8 mouse cellular contexts compared by ENCODE assay signal in the genomic region with DNA sequence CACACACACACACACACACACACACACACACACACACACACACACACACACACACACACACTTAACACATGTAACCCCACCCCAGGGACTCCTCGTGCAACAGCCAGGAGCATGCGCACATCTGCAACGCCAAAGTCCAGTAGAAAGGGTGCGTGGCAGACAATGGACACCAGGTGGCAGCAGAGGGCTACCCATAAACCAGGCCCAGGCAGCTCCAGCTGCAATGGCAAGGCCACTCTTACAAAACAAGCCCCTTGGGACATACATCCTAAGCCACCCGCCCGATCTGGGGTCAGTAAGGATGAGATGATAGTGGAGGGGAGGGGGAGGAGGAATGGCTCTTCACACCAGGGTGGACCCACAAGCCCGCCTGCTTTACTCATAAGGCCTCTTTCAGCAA. TPM values are rescaled to one million over a fixed set of nuclear protein-coding genes. Genes with fewer than 3 reads are reported as not detected.
DNase-seq lines count a peak whose midpoint lies in the region; ATAC-seq lines count a peak whose summit lies in the region.

No protein-coding gene starts in this region.

- no peak overlapping the region for H3K4me3 ChIP-seq in hindbrain, embryonic 13.5 days

- peak; percentile 92 for DNase-seq in NIH3T3 (ENCODE audit: low read depth)
- peak; percentile 91 to 94 for DNase-seq in cerebellum, postnatal 10 days
- DNase-seq in frontal cortex, postnatal 14 days (ENCODE audit: low spot score in 2 of 2), result peak; percentile 79 to 93
- peak; percentile 96 to 97 for DNase-seq in layer of hippocampus, postnatal 25 days (ENCODE audit: extremely low spot score in 1 of 2, low spot score in 1 of 2)
- peak; percentile 89 for DNase-seq in lung, postnatal 25 days (ENCODE audit: low spot score)
- DNase-seq in retina, postnatal 7 days (ENCODE audit: low read depth, low spot score), result peak; percentile 77
- DNase-seq in urinary bladder, adult 18-20 months (ENCODE audit: low spot score in 2 of 2), result peak; percentile 75 to 83

- H3K9ac ChIP-seq in hindbrain, embryonic 13.5 days, result no peak overlapping the region

- H3K36me3 ChIP-seq in hindbrain, embryonic 13.5 days, result no peaks in the 10 kb centered on the region

- no peak overlapping the region for H3K27ac ChIP-seq in hindbrain, embryonic 13.5 days

- no peaks in the 10 kb centered on the region for H3K9me3 ChIP-seq in hindbrain, embryonic 13.5 days

- 3% methylated on average over 7 of the region's 7 CpGs for WGBS in hindbrain, embryonic 13.5 days

- H3K27me3 ChIP-seq in hindbrain, embryonic 13.5 days, result peaks cover 4% of the 10 kb centered on the region; the same call in 1 of the 2 replicates

- peak; percentile 61 for ATAC-seq in hindbrain, embryonic 13.5 days (ENCODE audit: low FRiP score)

- H3K4me2 ChIP-seq in hindbrain, embryonic 13.5 days, result peak overlapping the region; percentile 32

- peaks cover 4% of the 10 kb centered on the region; the same call in 1 of the 2 replicates for H3K4me1 ChIP-seq in hindbrain, embryonic 13.5 days (replicated peaks)

RNA-seq across cellular contexts. Expression of a gene that starts 28.2 kb away (rescaled TPM):
- polyA plus RNA-seq in hindbrain, embryonic 13.5 days (2015; fragmentation: Nextera tagmentation; extraction: Ambion mirVana), result 0.73 and 0.97 TPM in 2 replicates
- not detected for total RNA-seq in layer of hippocampus, postnatal 25 days (2021)
